Mouse (Mus musculus): ENCODE measurements around the gene Commd4.
"Not testable (repeated sequence)": the region's sequence is repeated elsewhere in the genome, so short reads cannot be mapped to it uniquely, and the experiment has no call there.

The Commd4 gene

DNA sequence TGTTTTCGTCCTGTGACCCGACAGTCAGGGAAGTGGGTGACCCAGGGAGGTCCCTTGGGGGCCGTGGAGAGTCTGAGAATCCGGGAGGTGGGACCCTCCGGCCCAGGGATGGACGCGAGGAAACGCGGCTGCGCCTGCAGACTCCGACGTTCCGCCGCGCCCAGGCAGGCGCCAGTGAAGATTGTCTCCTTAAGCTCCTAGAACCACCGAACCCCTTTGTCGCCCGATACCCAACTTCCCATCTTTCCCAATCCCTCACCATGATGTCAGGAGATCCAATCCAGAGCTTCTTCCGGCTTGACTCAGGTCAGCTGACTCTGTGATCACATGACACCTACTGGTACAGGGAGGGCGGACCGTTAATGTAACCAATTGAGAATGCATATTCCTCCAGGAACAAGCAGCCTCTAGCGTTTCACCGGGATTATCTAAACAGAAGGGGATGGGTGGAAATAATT is at the start of gene Commd4:
TSS of gene Commd4 (minus strand) at position 319 of the 458 bp plus-strand sequence.
- peak; percentile 96 to 98 for DNase-seq (ENCODE audit: low spot score in 2 of 2)

DNA sequence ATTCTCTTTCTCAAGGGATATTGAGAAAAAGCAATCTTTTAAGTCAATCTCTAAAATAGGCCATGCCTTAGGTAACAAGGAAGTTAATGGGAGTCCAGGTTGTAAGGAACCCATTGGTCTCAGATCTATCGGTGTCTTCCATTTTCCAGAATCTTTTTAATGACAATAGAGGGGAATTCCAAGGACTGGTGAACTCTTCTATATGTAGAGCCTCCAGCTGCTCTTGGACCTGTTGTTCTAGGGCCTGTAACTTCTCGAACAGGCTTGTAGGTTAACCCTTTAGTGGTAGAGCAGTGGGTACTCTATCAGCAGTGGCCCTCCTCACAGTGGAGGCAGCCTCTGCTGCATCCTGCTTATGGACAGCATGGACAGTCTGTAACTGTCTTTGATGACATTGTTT is 48.8 kb upstream of the Commd4 start:
- no peak for DNase-seq (ENCODE audit: low spot score in 2 of 2)

DNA sequence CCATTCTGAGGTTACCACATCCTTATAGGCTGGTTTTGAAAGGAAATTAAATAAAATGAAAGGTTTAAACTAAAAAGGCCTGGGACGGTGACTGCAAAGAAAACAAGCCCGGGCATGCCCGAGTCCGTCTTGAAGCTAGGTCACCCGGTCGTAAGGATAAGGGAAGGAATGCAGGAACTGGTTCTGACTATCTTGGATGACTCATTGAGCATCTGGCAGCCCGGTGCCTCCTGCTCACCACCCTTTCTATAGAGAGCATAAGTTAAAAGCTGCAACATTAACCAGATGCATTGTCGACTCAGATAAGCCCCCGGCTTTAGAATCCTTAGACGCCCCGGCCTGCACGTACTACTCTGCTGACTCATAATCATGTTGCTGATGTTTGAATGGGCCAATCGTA is 45.4 kb upstream of the Commd4 start:
- DNase-seq (ENCODE audit: low spot score in 2 of 2): not testable (repeated sequence)

DNA sequence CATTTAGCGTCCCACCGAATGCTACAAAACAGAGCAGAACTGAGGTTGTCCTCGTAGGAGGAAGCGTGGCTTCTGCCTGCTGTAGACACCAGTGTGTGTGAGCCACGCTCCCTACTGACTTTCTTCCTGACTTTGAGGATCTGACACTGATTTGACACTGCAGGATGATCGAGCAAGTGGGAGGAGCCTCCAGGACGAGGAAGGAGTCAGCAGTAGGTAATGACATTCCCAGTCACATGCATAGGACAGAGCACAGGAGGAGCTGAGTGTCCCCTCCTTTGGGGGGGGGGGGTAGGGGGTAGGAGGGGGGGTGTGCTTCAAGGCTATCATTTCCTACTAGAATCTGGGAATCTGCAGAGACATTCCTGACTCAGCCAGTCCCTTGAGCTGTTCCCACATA is 44.9 kb upstream of the Commd4 start:
- DNase-seq (ENCODE audit: low spot score in 2 of 2): no peak

DNA sequence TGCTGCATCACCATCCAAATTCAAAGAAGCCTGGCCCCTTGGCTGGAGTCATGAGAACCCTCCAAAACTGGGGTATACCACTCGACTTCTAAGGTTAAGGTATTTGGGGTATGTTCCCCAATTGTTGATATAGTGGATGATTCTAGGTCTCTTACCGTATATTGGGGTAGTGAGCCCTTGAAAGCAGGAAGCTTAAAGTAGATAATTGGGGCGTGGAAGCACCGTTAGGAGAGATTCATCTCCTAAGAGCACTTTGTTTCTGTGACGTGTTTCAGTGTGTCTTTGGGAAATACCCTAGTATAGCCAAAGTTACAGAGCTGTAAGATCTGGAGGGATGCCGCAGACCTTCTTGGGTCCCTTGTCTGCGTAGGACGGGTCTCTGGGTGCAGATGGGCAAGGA is 39.3 kb upstream of the Commd4 start:
- no peak for DNase-seq (ENCODE audit: low spot score in 2 of 2)

DNA sequence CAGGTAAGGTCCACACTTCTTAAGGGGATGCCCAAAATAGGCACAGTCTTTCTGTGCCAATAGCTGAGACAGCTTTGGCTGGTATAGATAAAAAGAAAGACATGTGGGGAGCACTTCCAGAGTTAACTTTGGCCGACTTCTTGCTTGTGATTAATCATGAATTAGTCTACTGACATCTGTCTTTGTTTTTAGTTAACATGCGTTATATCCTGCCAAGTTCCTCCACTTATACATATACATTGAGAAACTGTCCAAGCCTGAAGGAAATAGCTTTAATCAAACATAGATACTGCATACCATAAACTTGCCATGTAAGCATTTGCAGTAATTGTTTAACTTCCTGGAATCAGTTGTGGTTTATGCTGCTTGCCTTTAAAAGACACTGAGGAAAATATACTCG is 38.6 kb upstream of the Commd4 start:
- no peak for DNase-seq (ENCODE audit: low spot score in 2 of 2)

DNA sequence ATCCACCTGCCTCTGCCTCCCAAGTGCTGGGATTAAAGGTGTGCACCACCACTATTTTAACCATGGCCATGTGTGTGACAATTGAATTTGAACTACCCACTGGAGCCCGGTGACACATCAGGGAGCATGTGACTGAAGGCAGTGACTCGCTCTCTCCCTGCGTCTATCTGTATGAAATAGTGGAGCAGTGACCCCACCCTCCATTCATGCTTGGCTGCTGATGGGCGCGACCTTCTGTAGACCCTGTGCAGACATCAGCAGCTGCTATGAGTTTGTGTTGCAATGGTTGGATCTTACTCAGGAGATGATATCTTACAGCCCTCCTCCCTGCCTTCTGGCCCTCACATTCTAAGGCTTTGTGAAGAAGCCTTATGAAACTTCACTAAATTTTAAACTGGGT is 10.3 kb upstream of the Commd4 start:
- DNase-seq (ENCODE audit: low spot score in 2 of 2): no peak

DNA sequence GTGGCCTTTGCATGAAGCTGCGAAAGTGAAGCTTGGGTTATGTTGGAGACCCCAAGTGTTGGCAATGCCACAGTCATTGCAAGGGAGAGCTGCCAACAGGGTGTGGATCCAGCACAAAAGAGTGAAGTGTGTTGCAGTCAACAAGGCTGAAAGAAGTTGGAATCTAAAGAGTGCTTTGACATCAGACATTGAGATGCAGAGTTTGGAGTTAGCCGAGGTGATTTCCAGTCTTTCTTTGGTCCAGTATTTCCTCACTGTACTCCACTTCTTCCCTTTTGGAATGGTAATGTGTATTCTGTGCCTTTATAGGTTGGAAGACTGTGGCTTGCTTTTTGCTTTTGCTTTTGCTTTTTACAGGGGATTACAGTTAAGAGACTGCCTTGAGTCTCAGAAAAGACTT is 8.0 kb upstream of the Commd4 start:
- DNase-seq (ENCODE audit: low spot score in 2 of 2): no peak

DNA sequence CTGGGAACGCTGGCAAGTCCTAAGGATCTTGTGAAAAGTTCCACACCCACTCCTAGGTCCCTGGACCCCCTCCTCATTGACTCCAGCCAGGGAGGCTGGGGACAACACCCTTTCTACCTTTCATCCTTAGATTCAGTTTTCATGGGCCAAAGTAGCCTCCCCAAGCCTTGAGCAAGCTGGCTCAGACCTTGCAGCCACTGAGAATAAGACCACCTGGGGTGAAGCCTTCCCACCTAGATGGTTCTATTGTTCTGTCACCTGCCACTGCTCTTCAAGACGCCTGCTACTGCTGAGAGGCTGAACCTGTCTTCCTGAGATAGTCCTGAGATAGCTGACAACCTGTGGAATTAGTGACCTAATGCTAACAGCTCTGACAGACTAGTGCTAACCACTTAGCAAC is 5.0 kb upstream of the Commd4 start:
- no peak for DNase-seq (ENCODE audit: low spot score in 2 of 2)

DNA sequence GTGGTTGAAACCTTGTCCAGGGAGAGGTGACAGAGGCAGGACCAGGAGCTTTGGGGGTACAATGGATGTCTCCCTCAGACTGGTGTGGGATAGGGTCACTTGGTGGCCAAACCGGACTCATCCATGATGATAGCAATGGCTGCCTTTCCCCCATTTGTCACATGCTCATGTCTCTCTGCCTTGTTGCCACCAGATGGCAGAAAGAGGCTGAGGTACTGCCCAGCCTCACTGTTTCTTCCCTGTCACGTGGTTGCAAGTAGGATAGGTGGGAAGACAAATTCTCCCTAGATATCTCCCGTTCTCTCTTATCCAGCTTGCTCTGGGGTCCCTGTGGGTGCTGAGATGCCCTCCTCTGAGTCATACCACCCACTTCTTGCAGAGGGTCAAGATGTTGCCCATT is 4.4 kb upstream of the Commd4 start:
- no peak for DNase-seq (ENCODE audit: low spot score in 2 of 2)

DNA sequence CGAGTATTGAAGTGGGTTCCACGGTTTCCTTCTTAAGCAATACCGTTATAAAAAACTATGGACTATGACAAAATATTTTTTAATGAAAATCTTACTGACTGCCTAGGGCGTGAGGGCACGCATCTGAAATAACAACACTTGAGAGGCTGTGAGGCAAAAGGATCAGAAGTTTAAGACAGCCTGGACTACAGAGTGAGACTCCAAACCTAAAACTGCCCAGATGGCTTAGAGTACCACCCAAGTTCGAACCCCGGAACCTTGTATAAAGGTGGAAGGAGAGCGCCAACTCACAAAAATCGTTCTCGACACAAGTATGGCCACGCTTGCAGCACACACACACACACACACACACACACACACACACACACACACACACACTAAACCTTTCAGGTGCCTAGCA is 375 bp upstream of the Commd4 start:
- DNase-seq (ENCODE audit: low spot score in 2 of 2): no peak

DNA sequence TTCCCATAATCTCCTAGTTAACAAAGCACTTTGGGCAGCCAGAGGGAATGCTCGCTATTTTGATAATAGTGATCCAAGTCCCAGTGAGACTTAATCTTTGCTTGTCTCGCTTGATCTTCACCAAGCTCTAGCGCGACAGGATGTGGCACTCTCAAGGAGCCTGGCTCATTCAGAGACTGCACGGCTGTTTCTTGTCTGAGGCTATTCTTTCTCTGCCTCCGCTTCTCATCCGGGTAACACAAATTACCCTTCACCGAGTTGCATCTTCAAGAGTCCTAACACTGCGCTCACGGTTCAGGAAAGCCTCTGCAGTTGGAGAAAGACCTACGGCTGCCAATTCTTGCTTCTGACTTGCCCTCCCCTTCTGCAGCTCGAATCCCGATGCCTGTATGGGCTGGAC is 632 bp downstream of the Commd4 start:
- no peak for DNase-seq (ENCODE audit: low spot score in 2 of 2)

DNA sequence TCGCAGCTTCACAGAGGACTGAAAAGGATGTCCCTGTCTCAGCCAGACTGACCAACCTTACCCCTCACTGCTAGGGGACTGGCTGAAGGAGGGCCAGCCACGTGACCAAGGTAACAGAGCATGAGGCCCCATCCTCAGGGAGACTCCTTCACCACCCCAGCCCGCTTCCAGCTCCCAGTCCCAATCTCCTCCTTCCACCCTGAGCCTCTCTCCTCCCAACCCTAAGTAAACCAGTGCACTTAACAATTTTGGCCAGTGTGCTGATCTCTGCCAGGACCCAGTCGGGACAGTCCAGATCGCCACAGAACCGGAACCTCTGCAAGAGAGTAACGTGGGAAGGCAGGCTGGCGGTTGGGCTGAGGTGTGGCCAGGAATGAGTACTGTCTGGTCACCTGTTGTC is 1.3 kb downstream of the Commd4 start:
- no peak for DNase-seq (ENCODE audit: low spot score in 2 of 2)

DNA sequence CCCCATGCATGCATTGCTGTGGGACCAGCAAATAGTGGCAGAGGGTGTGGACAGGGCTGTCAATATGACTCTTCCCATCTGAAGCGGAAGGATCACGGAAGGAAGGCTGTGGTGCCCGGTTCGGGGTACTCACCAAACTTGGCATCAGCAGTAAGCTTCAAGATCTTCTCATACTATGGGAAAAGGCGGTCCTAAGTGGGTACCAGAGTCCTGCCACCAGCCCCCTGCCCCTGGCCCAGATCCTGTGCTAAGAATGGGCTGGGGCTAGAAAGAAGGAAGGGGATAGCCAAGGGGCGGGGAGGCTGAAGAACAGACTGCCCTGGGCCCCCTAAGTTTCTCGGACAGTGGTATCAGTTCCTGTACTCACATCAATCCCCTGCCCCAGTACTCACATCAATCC is 1.7 kb downstream of the Commd4 start:
- no peak for DNase-seq (ENCODE audit: low spot score in 2 of 2)

DNA sequence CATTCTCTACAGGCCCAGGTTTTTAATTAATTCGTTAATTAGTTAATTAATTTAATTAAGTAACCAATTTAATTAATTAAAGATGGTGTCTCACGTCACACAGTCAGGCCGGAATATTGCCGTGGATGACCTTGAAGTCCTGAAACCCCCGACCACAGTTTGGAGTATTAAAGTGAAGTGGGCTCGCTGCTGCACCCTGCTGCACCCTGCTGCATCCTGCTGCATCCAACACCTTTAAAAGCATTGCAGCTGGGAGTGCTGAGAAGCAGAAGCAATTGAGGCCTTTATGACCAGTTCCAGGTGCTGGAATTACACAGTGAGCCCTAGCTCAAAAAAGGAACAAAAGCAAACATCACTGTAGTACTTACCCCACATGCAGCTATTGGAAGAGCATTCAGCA is 5.8 kb downstream of the Commd4 start:
- no peak for DNase-seq (ENCODE audit: low spot score in 2 of 2)

DNA sequence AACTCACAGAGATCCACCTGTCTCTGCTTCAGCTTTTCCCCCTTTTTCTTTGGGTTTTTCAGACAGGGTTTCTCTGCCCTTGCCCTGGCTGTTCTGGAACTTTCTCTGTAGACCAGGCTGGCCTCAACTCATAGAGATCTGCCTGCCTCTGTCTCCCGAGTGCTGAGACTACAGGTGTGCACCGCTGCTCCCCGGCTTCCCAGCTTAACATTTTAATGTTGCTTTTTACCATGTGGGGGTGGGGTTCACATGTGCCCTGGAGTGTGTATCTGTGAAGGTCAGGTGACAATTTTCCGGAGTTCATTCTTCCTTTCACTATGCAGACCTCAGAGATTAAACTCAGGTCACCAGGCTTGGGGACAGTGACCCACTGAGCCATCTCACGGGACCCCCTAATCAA is 7.9 kb downstream of the Commd4 start:
- DNase-seq (ENCODE audit: low spot score in 2 of 2): no peak

DNA sequence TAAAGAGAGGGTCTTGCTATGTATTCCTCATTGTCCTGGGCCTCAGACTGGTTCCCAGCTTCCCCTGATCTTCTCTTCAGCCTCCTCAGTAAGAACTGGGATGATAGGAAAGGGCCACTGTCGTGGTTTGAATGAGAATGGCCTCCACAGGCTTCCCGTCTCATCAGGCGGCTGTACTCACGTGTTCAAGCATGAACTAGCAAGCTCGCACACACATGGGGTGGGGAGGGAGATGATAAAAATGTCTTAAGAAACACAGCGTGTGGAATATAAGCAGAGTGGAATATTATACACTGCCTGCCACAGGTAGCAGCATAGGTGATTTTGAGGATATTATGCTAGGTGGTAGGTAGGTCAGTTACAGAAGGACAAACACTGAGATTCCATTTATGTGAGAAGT is 9.1 kb downstream of the Commd4 start:
- no peak for DNase-seq (ENCODE audit: low spot score in 2 of 2)

DNA sequence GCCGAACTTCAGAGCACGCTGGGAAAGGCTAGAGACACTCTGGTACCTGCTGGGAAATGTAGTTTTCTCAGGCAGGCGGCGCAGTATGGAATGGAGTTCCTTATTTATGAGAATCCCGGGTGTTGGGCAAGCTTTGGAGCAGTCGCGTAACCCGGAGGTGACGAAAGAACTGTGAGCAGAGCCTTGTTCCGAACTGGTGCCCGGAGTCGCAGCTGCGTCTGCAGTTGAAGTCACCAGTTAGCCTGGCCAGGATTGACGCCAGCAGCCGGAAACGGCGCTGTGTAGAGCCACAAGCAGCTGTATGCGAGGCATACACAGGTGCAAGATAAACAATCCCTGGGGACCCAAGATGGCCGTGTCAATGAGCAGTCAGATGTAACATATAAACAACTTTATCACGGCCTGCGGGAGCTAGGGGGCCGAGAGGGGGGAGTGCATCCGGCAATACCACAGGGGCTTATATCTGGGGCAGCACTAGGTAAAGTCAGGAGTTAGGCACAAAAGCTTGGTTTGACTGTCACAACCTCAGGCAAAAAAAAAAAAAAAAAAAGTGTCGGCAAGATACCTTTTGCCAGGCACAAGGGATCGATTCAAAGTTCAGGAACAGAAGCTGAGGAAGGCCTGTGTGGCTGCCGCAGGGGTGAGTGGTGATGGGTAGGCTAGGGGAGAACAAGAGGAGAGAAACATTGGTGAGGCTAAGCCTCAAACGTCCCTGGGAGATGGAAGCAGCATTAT is 9.8 kb downstream of the Commd4 start, which contains the start of gene Neil1:
TSS of gene Neil1 (minus strand) at position 162 of the 735 bp plus-strand sequence.
- DNase-seq (ENCODE audit: low spot score in 2 of 2): peak; percentile 93 to 97

DNA sequence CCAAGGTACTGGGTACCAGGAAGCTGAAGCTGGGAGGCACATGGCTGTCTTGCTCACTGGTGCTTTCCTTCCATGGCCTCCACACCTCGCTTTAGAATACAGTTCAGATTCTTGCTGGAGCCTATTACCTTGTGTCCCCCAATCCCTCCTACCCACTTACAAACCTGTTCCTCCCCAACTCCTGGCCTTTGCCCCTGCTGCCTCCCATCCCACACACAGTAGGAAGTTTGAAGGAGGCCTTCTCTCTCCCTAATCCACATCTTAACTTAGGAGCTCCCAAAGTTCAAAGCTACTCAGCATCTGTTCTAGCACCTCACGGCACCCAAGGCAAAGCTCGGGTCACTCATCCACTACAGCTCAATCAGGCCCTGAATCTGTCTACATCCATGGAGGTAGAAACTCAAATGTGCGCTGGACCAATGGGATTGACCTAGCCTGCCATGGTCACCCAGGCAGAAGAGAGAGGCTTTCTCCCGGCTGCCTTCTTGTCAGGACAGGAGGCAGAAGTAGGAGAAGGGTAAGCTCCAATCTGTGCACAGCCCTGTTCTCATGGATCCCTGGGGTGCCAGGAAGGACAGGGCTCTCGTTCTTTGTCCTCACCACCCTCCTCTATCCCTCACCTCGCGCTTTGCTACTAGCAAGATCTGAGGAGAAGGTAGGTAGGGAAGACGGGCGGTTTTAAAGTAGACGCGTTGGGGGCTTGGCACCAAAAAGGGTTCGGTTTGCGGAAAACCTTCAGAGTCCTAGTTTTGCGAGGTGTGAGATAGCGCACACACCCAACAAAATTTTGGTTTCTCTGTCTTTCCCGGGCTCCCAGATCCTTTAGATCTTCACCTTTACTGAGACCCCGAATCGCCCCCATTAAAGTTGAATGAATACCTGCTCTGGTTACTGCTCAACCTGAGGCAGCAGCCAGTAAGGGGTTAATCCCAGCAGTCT is 10.7 kb downstream of the Commd4 start:
- peak in 1 of 2 experiments; percentile 31 for DNase-seq (ENCODE audit: low spot score in 2 of 2)

DNA sequence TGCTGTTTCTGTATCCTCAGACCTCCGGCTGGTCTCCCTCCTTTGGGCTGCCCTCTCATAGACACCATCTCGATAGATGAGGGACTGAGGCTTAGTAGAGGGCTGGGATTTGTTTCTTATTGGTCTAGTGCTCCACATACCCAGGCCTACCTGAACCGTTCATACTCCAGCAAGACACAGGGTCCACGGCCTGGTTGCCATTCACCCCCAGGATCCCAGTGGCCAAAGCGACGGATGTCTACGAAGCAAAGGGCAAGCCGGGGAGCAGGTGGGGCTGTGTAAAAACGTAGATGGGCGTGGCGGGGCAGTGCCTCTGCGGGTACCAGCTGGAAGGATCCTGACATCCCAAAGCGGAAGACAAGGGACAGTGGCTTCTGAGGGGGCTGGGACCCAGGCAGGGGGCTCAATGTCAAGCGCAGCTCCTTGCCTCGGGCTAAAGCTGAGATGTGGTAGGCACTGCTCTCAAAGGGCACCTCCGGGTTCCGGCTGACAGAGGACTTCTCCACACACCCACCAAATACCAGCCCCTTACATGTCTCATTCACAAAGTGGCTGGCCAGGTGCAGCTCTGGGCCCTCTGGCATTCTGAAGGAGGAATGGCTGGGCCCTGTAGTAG is 11.6 kb downstream of the Commd4 start:
- no peak for DNase-seq (ENCODE audit: low spot score in 2 of 2)

DNA sequence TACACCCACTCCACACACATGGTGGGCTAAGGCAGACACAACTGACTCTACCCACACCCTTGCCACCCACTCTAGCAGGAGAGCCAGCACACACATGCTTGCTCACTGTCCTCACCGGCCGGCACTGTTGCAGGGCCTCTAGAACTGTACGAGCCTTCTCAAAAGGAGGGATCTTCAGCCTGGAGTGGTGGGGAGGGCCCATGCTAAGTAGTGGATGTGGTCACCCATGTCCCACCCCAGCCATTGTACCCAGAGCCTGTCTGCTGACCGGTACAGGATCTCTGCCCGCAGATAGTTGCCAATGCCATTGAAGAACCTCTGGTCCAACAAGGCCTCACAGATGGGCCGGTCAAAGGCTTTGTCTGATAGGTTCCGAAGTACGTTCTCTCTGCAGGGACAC is 13.3 kb downstream of the Commd4 start:
- no peak for DNase-seq (ENCODE audit: low spot score in 2 of 2)

DNA sequence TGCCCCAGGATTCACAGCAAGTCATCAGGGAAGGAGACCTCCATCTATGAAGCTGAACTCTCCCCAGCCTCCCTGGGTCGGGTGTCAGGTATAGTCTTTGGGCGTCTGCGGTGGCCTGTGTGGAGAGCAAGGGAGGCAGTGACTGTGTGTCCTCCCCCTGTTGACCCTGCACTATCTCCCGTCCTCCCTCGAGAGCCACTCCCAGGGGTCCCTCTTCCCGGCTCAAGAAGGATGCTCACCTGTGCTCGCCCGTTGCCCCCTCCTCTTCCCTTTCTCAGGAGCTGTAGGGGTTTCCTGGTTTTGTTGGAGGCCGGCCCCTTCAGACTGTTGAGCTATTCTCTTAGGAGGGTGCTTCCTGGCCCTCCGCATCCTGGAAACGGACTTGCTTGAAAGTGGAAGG is 14.9 kb downstream of the Commd4 start:
- no peak for DNase-seq (ENCODE audit: low spot score in 2 of 2)
